Mouse (Mus musculus) left cerebral cortex, adult 18-20 months (tissue): Measurements from ENCODE around the gene Ttc3. TPM values are rescaled to one million over a fixed set of nuclear protein-coding genes. Genes with fewer than 3 reads are reported as not detected.

Source experiments
- DNase-seq, 2 experiments: peaks; one replicate each; pipeline ENCODE4 v3.0.0; 2021 to 2022; ENCODE audit warnings: low spot score in 2 of 2, mixed read lengths in 1 of 2
- total RNA-seq, 2 experiments: library from RNA; stranded (reverse); gene quantifications; 2 replicates each; pipeline ENCODE4 v1.2.3; 2021

The Ttc3 gene
- total RNA-seq, 2 experiments from 2014 or later: 991 to 1,074 TPM

GRCm38 (mm10) chr16:94356776-94357494 is 13.5 kb upstream of the Ttc3 start:
- no peak for DNase-seq

GRCm38 (mm10) chr16:94358091-94358490 is 12.3 kb upstream of the Ttc3 start:
- no peak for DNase-seq

DNA sequence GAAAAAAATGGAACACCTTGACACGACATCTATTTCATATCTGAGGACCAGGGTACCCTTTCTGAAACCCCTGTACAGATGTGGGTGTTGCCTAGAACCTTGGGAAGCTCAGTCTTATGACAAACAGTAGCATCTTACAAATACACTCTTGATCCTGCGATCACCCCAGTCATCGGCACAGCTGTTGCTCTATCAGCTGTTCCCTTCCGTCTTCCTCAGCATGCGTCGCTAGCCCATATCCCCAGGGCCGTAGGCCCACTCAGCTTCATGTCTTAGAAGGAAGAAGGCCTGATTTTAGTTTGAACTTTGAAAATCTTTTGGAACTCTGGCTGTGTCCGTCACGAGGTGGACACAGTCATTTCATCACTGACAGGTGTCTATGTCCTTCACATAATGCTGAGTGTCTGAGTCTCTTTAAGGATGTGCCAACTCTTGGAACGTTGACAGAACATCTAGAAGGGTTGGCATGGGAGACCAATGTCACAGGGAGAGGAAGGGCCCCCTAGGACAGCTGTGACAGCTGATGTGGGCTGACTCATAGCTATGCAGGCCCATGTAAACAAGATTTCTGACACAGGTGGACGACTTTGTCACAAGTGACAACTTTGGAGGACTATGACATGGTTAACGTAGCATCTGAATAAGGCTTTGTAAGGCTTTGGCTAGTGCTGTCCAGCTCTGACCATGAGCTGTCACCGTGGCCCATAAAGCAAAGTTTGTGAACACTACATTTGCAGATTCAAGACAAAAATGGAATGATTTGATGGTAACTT is 9.7 kb upstream of the Ttc3 start:
- DNase-seq: no peak

DNA sequence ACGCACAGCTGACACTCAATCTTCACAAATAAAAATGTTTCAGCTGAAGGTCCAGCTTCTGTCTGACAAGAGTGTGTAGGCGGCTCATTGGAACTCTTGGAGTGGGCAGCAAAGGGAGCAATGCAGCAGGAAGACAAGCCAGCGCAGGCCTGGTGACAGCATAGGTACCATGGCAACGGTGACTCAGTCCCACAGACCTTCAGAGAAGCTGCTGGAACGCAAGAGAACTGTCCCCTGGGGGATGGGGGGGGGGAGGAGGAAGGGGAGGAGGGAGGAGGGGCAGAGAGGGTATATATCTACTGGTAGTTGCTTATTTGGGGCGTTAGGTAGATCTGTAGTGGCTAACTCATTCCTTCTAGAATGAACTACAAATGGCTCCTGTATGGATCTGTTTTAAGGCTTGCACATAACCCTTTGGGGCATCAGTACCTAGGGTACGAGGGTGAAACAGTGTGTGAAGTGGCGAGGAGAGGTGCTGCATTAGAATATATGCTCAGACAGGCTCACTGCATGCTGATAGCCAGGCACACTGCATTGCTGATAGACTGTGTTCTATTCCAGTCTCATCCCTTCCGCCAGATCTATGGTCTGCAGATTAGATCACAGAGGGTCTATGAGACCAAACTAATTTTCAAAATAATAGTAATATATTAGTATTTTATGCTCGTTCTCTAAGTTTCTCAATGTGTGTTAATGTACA is 8.1 kb upstream of the Ttc3 start:
- DNase-seq: peak; percentile 84 to 86

- no peak for DNase-seq
Measured at GRCm38 (mm10) chr16:94363814-94364213, 6.6 kb upstream of the Ttc3 start.

GRCm38 (mm10) chr16:94365435-94365834 is 5.0 kb upstream of the Ttc3 start:
- DNase-seq: no peak

DNA sequence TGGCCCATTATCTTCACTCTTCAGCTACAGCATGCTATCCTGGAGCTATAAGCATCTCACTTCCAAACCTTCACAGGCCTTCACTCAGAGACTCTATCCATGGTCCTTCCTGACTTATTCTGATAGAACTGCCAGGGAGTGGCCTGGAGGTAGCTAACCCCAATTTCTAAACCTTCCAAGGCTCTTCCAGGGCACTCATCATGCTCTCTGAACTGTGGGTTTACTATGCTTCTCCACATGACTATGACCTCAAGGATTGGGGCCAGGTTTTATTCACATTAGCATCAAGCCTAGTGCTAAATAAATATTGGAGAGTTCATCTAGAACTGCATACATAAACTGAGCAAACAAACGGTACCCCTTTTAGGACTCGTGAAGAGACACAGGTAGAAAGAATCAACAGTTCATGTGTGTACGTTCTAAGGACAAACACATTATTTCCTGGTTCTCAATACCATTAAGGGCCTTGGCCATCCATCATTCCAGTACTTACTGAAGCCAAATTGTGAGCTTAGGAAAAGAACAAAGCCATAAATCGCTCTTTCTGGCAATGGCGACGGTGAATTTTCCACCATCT is 734 bp upstream of the Ttc3 start:
- DNase-seq: no peak

- DNase-seq: peak; percentile 57 to 70
Measured at GRCm38 (mm10) chr16:94370915-94371300, 490 bp downstream of the Ttc3 start.

DNA sequence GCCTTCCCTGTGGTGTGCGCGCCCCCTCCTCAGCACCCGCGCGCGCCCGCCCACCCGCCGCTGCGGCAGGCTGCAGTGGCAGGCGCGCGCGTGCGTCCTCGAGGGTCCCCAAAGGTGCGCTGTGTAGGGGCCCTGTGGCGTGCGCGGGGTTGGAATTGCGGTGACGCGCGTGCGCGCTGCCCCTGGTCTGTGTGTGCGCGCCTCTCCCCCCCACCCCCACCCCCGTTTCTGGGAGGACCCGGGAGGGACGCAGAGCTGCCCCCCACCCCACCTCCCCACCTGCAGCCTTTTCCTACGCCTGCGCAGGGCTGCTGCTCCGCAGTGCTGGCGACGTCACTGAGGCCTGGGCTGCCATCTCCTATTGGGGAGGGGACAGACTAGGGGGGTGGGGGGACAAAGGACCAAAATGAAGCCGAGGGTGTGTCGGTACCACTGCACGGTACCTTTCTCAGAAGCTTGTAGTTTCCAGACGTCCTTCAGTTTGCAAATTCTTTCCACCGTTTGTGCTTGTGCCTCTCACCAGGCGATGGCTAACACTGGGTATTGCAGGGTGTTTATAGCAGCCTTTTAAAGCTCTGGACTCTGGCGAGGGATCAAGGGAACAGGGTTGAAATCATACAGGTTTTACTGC is 998 bp downstream of the Ttc3 start, which contains the start of gene Pigp:
Pigp (minus strand) TSS at position 542 of the 631 bp plus-strand sequence.
- DNase-seq: no peak

- DNase-seq: no peak
Measured at GRCm38 (mm10) chr16:94379386-94379785, 9.0 kb downstream of the Ttc3 start.

- DNase-seq: no peak
Measured at GRCm38 (mm10) chr16:94383277-94383676, 12.9 kb downstream of the Ttc3 start.

GRCm38 (mm10) chr16:94387690-94388089 is 17.3 kb downstream of the Ttc3 start:
- DNase-seq: no peak

DNA sequence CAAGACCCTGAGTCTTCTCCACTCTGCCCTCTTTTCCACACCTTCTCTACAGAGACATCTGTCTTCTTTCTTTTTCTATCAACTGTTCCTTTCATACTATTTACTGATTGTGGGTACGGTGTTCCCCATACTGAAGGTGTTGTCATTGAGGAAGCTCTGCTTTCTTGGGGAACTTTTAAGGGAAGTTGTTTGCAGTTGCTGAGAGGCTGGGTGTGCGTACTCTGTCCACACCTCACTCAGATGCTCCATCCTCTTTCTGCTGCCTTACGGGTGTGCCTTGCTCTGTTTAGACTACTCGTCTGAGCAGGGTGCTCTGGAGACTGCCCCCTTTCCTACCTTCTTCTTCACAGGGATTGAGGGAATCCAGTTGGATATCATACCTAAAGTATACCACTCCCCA is 21.9 kb downstream of the Ttc3 start:
- DNase-seq: no peak

GRCm38 (mm10) chr16:94395051-94395450 is 24.6 kb downstream of the Ttc3 start:
- no peak for DNase-seq

DNA sequence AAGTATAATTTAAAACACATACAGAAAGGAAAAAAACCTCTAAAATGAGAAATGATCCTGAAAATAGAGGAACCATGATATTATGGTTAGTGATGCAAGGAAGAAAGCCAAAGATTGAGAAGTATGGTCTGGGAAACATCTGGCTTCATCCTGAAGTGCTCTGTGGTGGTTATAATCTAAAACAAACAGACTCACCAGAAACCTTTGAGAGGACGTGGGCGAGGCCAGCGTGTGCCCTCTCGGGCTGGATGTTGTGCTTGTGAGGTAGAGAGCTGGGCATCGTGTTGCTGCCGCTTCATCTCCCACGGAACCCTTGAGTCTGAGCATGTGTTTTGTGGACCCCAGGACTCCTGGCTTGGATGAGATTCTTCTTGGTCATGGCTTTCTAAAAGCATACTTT is 26.2 kb downstream of the Ttc3 start:
- no peak for DNase-seq

GRCm38 (mm10) chr16:94399141-94399540 is 28.7 kb downstream of the Ttc3 start:
- no peak for DNase-seq

DNA sequence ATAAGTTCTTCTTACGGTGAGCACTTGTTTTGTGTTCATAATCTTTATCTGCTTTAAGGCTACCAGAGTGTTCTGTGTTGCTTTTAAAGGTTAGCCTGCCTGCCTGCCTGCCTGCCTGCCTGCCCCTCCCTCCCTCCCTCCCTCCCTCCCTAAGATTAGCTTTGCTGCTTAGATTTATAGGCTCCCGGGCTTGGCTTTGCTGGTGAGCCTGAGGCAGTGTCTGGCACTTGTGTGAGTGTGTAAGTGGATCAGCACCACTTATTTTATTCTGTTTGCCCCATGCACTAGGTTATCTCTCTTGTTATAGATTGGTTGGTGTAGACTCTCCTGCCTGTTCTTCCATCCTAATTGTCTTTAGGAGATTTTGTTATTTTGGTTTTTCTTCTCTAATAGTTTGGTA is 31.2 kb downstream of the Ttc3 start:
- no peak for DNase-seq

DNA sequence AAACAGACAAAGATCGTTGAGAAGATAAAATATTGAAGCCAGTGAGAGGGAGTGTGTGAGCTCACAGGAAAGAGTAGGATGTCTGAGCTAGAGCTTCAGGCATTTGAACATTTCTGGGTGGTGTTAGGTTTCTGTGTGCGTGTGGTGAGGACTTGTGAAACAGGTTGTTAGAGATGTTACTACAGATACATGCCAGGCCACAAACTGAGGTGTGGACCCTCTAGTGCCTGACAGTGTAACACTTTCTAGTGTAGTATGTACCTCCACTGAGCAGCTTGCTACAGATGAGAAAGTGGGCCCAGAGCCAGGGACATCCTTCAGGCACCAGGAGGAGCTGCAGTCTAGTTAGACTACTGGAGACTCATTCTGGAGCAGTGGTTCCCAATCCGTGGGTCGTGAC is 31.8 kb downstream of the Ttc3 start:
- DNase-seq: peak in 1 of 2 experiments; percentile 42

GRCm38 (mm10) chr16:94411287-94411686 is 40.9 kb downstream of the Ttc3 start:
- DNase-seq: no peak

DNA sequence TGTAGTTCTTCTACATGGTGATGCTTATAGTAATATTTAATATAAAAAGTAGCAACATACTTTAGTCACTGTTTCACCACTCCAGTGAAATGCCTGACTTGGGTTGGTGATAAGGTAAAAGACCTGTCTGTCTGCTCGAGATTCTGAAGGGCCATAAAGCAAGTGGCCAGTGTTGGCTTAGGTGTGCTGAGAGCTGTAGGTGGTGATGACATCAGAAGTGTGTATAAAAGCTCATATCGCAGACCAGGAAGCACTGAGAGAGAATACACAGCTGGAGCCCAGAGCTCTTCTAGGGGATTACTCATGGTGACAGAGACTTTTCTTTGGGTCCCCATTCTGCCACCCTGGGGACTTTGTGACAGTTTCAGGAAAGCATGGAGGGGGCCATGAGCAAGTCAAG is 41.8 kb downstream of the Ttc3 start:
- DNase-seq: no peak

GRCm38 (mm10) chr16:94412760-94413159 is 42.3 kb downstream of the Ttc3 start:
- DNase-seq: no peak
